Mouse (Mus musculus) E14TG2a.4 (cell line): ENCODE measurements around the gene Cdrt4.

Experiments
- CTCF ChIP-seq: conservative IDR thresholded peaks from 2 replicates; pipeline ENCODE4 v1.5.1; 2014; ENCODE audit warnings: low read length
- POU5F1 ChIP-seq: IDR thresholded peaks from 2 replicates; pipeline ENCODE4 v1.6.1; 2014; ENCODE audit warnings: low read length, borderline replicate concordance

DNA sequence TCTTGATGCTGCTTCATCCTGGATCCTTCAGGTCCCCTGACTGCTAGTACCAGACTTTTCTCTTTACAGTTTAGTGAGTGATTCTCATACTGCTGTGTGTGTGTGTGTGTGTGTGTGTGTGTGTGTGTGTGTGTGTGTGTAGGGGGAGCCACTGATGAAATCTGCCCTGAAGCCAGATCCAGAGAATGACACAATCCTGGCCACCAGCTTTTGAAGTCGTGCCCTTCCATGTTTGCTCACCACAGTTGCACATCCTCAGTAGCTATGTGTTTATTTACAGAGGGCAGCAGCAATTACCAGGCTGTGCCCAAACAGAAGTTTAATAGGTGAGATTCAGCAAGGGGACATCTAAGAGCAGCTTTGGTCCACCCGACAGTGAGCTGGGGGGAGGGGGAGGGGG, 34.2 kb upstream of the Cdrt4 start:
- TF ChIP-seq CTCF, result no peak
- TF ChIP-seq POU5F1, result no peak
